Mouse (Mus musculus) subcutaneous adipose tissue, adult 2 months (tissue): ENCODE data around the gene Slc25a13. TPM values are rescaled to one million over a fixed set of nuclear protein-coding genes. Genes with fewer than 3 reads are reported as not detected.

Source experiments
- polyA plus RNA-seq: library from polyadenylated mRNA; depleted of rRNA; stranded (reverse); fragments of >200 nt; gene quantifications from 2 replicates; pipeline ENCODE4 v1.2.3, GENCODE M21; 2012; ENCODE audit warnings: low replicate concordance; rRNA removed

Slc25a13 gene
- polyA plus RNA-seq = 0.47 and 9.0 TPM in 2 replicates

DNA sequence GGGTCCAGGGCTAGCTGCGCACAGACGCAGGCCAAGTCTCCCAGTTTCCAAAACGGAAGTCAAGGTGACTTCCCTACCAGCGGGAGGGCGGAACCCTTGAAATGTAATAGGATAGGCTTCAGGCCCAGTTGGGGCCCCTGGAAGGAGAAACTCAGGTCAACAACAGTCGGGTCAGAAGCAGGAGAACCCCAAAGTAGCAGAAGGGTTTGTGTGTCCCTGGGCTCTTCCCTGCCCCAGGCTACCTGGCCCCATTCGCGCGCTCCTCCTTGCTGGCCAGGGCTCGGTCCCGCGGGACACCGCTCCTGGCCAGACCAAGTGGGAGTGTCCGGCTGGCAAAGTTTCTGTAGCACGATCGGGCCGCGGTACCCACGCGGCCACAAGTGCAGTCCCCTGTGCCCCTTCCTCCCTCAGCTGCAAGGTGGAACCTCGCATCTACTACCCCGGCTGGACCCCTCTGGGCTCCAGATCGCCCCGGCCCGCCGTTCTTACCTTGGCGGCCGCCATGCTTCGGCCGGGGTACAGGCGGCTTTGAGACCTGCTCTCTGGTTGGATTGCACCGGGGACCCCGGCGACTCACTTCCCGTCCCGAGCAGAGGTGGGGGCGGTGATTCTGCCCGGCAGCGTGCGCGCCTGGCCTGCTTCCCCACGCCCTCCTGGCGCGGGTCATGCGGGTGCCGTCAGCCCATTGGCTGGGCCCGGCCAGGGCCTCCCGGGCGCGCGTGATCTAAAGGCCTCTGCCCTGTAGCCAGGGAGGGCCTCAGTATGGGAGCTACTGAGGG, at the start of gene Slc25a13:
TSS of gene Slc25a13 (minus strand) at position 667 of the 779 bp plus-strand sequence.

